Mouse (Mus musculus): ENCODE measurements around the gene Gm7579. TPM values are rescaled to one million over a fixed set of nuclear protein-coding genes. Genes with fewer than 3 reads are reported as not detected.
"Not testable (repeated sequence)": the region's sequence is repeated elsewhere in the genome, so short reads cannot be mapped to it uniquely, and the experiment has no call there.

The Gm7579 gene
- polyA plus RNA-seq (2015; fragmentation: Nextera tagmentation; extraction: Ambion mirVana) = not detected in 2 replicates

GRCm38 (mm10) chr7:142211559-142211958, at the start of gene Gm7579:
Gm7579 (plus strand) TSS chr7:142211859.
- Histone ChIP-seq H3K27me3 (ENCODE audit: control insufficient read depth, insufficient read depth, low read depth, low read length) (no peaks in the 10 kb centered on the region), H3K4me2 (ENCODE audit: low read depth, low read length) (no peak within 1 kb of the TSS), H3K36me3 (ENCODE audit: control insufficient read depth, insufficient read depth, low read length) (no peaks in the 10 kb centered on the region), H3K9me3 (ENCODE audit: control insufficient read depth, low read length) (no peaks in the 10 kb centered on the region), H3K4me1 (replicated peaks; ENCODE audit: control insufficient read depth, insufficient read depth, low read length) (no peaks in the 10 kb centered on the region), H3K9ac (ENCODE audit: low read length) (no peak within 1 kb of the TSS), H3K27ac (ENCODE audit: low read length) (no peak within 1 kb of the TSS), H3K4me3 (ENCODE audit: low read length) (no peak within 1 kb of the TSS)
- WGBS = 57% methylated on average over 1 of the region's 1 CpGs
- ATAC-seq (ENCODE audit: low read depth) = no peak

- not testable (repeated sequence) for ATAC-seq (ENCODE audit: low read depth); H3K4me3 ChIP-seq (ENCODE audit: low read length); H3K4me2 ChIP-seq (ENCODE audit: low read depth, low read length); H3K27me3 ChIP-seq (ENCODE audit: control insufficient read depth, insufficient read depth, low read depth, low read length); H3K36me3 ChIP-seq (ENCODE audit: control insufficient read depth, insufficient read depth, low read length); H3K27ac ChIP-seq (ENCODE audit: low read length); H3K4me1 ChIP-seq (replicated peaks; ENCODE audit: control insufficient read depth, insufficient read depth, low read length); H3K9ac ChIP-seq (ENCODE audit: low read length); H3K9me3 ChIP-seq (ENCODE audit: control insufficient read depth, low read length)
Observed at GRCm38 (mm10) chr7:142165639-142166038, 46.0 kb upstream of the Gm7579 start, which contains the start of gene Gm4553. Gm4553 (minus strand) TSS chr7:142165739.

GRCm38 (mm10) chr7:142169836-142170235, 41.8 kb upstream of the Gm7579 start:
- H3K4me3 ChIP-seq (ENCODE audit: low read length) = no peak overlapping the region
- no peak overlapping the region for H3K27ac ChIP-seq (ENCODE audit: low read length)
- H3K4me1 ChIP-seq (replicated peaks; ENCODE audit: control insufficient read depth, insufficient read depth, low read length) = no peaks in the 10 kb centered on the region
- no peaks in the 10 kb centered on the region for H3K9me3 ChIP-seq (ENCODE audit: control insufficient read depth, low read length)
- no peaks in the 10 kb centered on the region for H3K27me3 ChIP-seq (ENCODE audit: control insufficient read depth, insufficient read depth, low read depth, low read length)
- no peak overlapping the region for H3K9ac ChIP-seq (ENCODE audit: low read length)
- H3K4me2 ChIP-seq (ENCODE audit: low read depth, low read length) = no peak overlapping the region
- WGBS = 44% methylated on average over 3 of the region's 3 CpGs
- no peaks in the 10 kb centered on the region for H3K36me3 ChIP-seq (ENCODE audit: control insufficient read depth, insufficient read depth, low read length)
- no peak for ATAC-seq (ENCODE audit: low read depth)

GRCm38 (mm10) chr7:142175905-142176304, 35.8 kb upstream of the Gm7579 start, which contains the start of gene Krtap5-2:
Krtap5-2 (minus strand) TSS chr7:142176005.
- not testable (repeated sequence) for ATAC-seq (ENCODE audit: low read depth); H3K27ac ChIP-seq (ENCODE audit: low read length); H3K4me2 ChIP-seq (ENCODE audit: low read depth, low read length); H3K9me3 ChIP-seq (ENCODE audit: control insufficient read depth, low read length); H3K9ac ChIP-seq (ENCODE audit: low read length); H3K4me1 ChIP-seq (replicated peaks; ENCODE audit: control insufficient read depth, insufficient read depth, low read length); H3K27me3 ChIP-seq (ENCODE audit: control insufficient read depth, insufficient read depth, low read depth, low read length); H3K36me3 ChIP-seq (ENCODE audit: control insufficient read depth, insufficient read depth, low read length); H3K4me3 ChIP-seq (ENCODE audit: low read length)

GRCm38 (mm10) chr7:142178685-142179084, 33.0 kb upstream of the Gm7579 start:
- Histone ChIP-seq H3K4me2 (ENCODE audit: low read depth, low read length) (no peak overlapping the region), H3K4me1 (replicated peaks; ENCODE audit: control insufficient read depth, insufficient read depth, low read length) (no peaks in the 10 kb centered on the region), H3K27ac (ENCODE audit: low read length) (no peak overlapping the region), H3K36me3 (ENCODE audit: control insufficient read depth, insufficient read depth, low read length) (no peaks in the 10 kb centered on the region), H3K4me3 (ENCODE audit: low read length) (no peak overlapping the region), H3K9ac (ENCODE audit: low read length) (no peak overlapping the region), H3K9me3 (ENCODE audit: control insufficient read depth, low read length) (no peaks in the 10 kb centered on the region), H3K27me3 (ENCODE audit: control insufficient read depth, insufficient read depth, low read depth, low read length) (no peaks in the 10 kb centered on the region)
- ATAC-seq (ENCODE audit: low read depth) = no peak
- WGBS = 66% methylated on average over 1 of the region's 1 CpGs

- WGBS = 19% methylated on average over 1 of the region's 1 CpGs
- no peak for ATAC-seq (ENCODE audit: low read depth)
- no peak overlapping the region for H3K9ac ChIP-seq (ENCODE audit: low read length)
- H3K27me3 ChIP-seq (ENCODE audit: control insufficient read depth, insufficient read depth, low read depth, low read length) = no peaks in the 10 kb centered on the region
- H3K9me3 ChIP-seq (ENCODE audit: control insufficient read depth, low read length) = no peaks in the 10 kb centered on the region
- H3K4me3 ChIP-seq (ENCODE audit: low read length) = no peak overlapping the region
- H3K4me1 ChIP-seq (replicated peaks; ENCODE audit: control insufficient read depth, insufficient read depth, low read length) = no peaks in the 10 kb centered on the region
- H3K36me3 ChIP-seq (ENCODE audit: control insufficient read depth, insufficient read depth, low read length) = no peaks in the 10 kb centered on the region
- H3K27ac ChIP-seq (ENCODE audit: low read length) = no peak overlapping the region
- H3K4me2 ChIP-seq (ENCODE audit: low read depth, low read length) = no peak overlapping the region
Observed at GRCm38 (mm10) chr7:142181021-142181420, 30.6 kb upstream of the Gm7579 start.

- H3K4me2 ChIP-seq (ENCODE audit: low read depth, low read length) = no peak overlapping the region
- no peak overlapping the region for H3K4me3 ChIP-seq (ENCODE audit: low read length)
- H3K27ac ChIP-seq (ENCODE audit: low read length) = no peak overlapping the region
- no peaks in the 10 kb centered on the region for H3K36me3 ChIP-seq (ENCODE audit: control insufficient read depth, insufficient read depth, low read length)
- no peaks in the 10 kb centered on the region for H3K4me1 ChIP-seq (replicated peaks; ENCODE audit: control insufficient read depth, insufficient read depth, low read length)
- 73% methylated on average over 2 of the region's 2 CpGs for WGBS
- no peaks in the 10 kb centered on the region for H3K27me3 ChIP-seq (ENCODE audit: control insufficient read depth, insufficient read depth, low read depth, low read length)
- no peaks in the 10 kb centered on the region for H3K9me3 ChIP-seq (ENCODE audit: control insufficient read depth, low read length)
- H3K9ac ChIP-seq (ENCODE audit: low read length) = no peak overlapping the region
- ATAC-seq (ENCODE audit: low read depth) = no peak
Observed at GRCm38 (mm10) chr7:142188156-142188555, 23.5 kb upstream of the Gm7579 start.

- WGBS = 38% methylated on average over 2 of the region's 2 CpGs
- Histone ChIP-seq H3K27me3 (ENCODE audit: control insufficient read depth, insufficient read depth, low read depth, low read length) (no peaks in the 10 kb centered on the region), H3K27ac (ENCODE audit: low read length) (no peak within 1 kb of the TSS), H3K4me3 (ENCODE audit: low read length) (no peak within 1 kb of the TSS), H3K9me3 (ENCODE audit: control insufficient read depth, low read length) (no peaks in the 10 kb centered on the region), H3K4me1 (replicated peaks; ENCODE audit: control insufficient read depth, insufficient read depth, low read length) (no peaks in the 10 kb centered on the region), H3K9ac (ENCODE audit: low read length) (no peak within 1 kb of the TSS), H3K36me3 (ENCODE audit: control insufficient read depth, insufficient read depth, low read length) (no peaks in the 10 kb centered on the region), H3K4me2 (ENCODE audit: low read depth, low read length) (no peak within 1 kb of the TSS)
- no peak for ATAC-seq (ENCODE audit: low read depth)
Observed at GRCm38 (mm10) chr7:142190289-142190688, 21.4 kb upstream of the Gm7579 start, which contains the start of gene Gm10153. Gm10153 (minus strand) TSS chr7:142190389.

GRCm38 (mm10) chr7:142198748-142199147, 12.9 kb upstream of the Gm7579 start:
- H3K36me3 ChIP-seq (ENCODE audit: control insufficient read depth, insufficient read depth, low read length) = no peaks in the 10 kb centered on the region
- no peak for ATAC-seq (ENCODE audit: low read depth)
- no peaks in the 10 kb centered on the region for H3K27me3 ChIP-seq (ENCODE audit: control insufficient read depth, insufficient read depth, low read depth, low read length)
- WGBS = 81% methylated on average over 2 of the region's 2 CpGs
- no peak overlapping the region for H3K4me2 ChIP-seq (ENCODE audit: low read depth, low read length)
- H3K9ac ChIP-seq (ENCODE audit: low read length) = no peak overlapping the region
- H3K4me3 ChIP-seq (ENCODE audit: low read length) = no peak overlapping the region
- no peaks in the 10 kb centered on the region for H3K4me1 ChIP-seq (replicated peaks; ENCODE audit: control insufficient read depth, insufficient read depth, low read length)
- H3K27ac ChIP-seq (ENCODE audit: low read length) = no peak overlapping the region
- H3K9me3 ChIP-seq (ENCODE audit: control insufficient read depth, low read length) = no peaks in the 10 kb centered on the region

GRCm38 (mm10) chr7:142201064-142201463, 10.6 kb upstream of the Gm7579 start, which contains the start of gene Krtap5-3:
Krtap5-3 (plus strand) TSS chr7:142201364.
- no peak for ATAC-seq (ENCODE audit: low read depth)
- Histone ChIP-seq H3K27ac (ENCODE audit: low read length) (no peak within 1 kb of the TSS), H3K4me2 (ENCODE audit: low read depth, low read length) (no peak within 1 kb of the TSS), H3K4me1 (replicated peaks; ENCODE audit: control insufficient read depth, insufficient read depth, low read length) (no peaks in the 10 kb centered on the region), H3K4me3 (ENCODE audit: low read length) (no peak within 1 kb of the TSS), H3K36me3 (ENCODE audit: control insufficient read depth, insufficient read depth, low read length) (no peaks in the 10 kb centered on the region), H3K9ac (ENCODE audit: low read length) (no peak within 1 kb of the TSS), H3K9me3 (ENCODE audit: control insufficient read depth, low read length) (no peaks in the 10 kb centered on the region), H3K27me3 (ENCODE audit: control insufficient read depth, insufficient read depth, low read depth, low read length) (no peaks in the 10 kb centered on the region)
- 35% methylated on average over 1 of the region's 1 CpGs for WGBS
